Mouse (Mus musculus) ES-Bruce4 (cell line): ENCODE data around the gene Cflar. TPM values are rescaled to one million over a fixed set of nuclear protein-coding genes. Genes with fewer than 3 reads are reported as not detected.

Source experiments
- H3K27ac ChIP-seq: 2 replicates; pipeline ENCODE4 v1.5.1; 2012; ENCODE audit warnings: low read length, inconsistent platforms; ENCODE audit not compliant: insufficient read depth
- H3K27me3 ChIP-seq: 2 replicates; pipeline ENCODE4 v1.6.1; 2012; ENCODE audit warnings: mild to moderate bottlenecking, low read length, inconsistent platforms; ENCODE audit not compliant: control insufficient read depth, poor library complexity, insufficient read depth, severe bottlenecking
- H3K36me3 ChIP-seq: 2 replicates; pipeline ENCODE4 v1.6.1; 2012; ENCODE audit warnings: inconsistent platforms, mild to moderate bottlenecking, low read length, moderate library complexity; ENCODE audit not compliant: control insufficient read depth, poor library complexity, insufficient read depth, severe bottlenecking
- H3K4me1 ChIP-seq: one replicate; pipeline ENCODE4 v1.8.1; 2011; ENCODE audit warnings: low read length; ENCODE audit not compliant: control insufficient read depth, insufficient read depth
- H3K4me3 ChIP-seq: 2 replicates; pipeline ENCODE4 v1.5.1; 2011; ENCODE audit warnings: low read depth, mild to moderate bottlenecking, low read length
- H3K9ac ChIP-seq: 2 replicates; pipeline ENCODE4 v1.6.1; 2012; ENCODE audit warnings: low read depth, mild to moderate bottlenecking, inconsistent platforms; ENCODE audit not compliant: poor library complexity, severe bottlenecking
- H3K9me3 ChIP-seq: replicated peaks from 2 replicates; pipeline ENCODE4 v1.6.1; 2012; ENCODE audit warnings: mild to moderate bottlenecking, low read length, inconsistent platforms; ENCODE audit not compliant: control insufficient read depth, poor library complexity, insufficient read depth, severe bottlenecking
- CTCF ChIP-seq: IDR thresholded peaks from one replicate; pipeline ENCODE4 v1.8.1; 2011; ENCODE audit warnings: low read depth, low read length
- EP300 ChIP-seq: IDR thresholded peaks from 2 replicates; pipeline ENCODE4 v1.6.1; 2011; ENCODE audit warnings: low read depth, low read length; ENCODE audit not compliant: insufficient read depth
- POLR2A ChIP-seq: IDR thresholded peaks from one replicate; pipeline ENCODE4 v1.8.1; 2011; ENCODE audit warnings: low read length; ENCODE audit not compliant: insufficient read depth
- polyA plus RNA-seq: library from polyadenylated mRNA; stranded (reverse); fragments of >200 nt; gene quantifications from 2 replicates; pipeline ENCODE4 v1.2.4, GENCODE M21; 2011; ENCODE audit warnings: low read depth; ENCODE audit not compliant: missing spikeins, insufficient read depth, insufficient read length

The Cflar gene
- polyA plus RNA-seq, 1 experiment: 14.1 TPM

GRCm38 (mm10) chr1:58720988-58721387, 9.7 kb downstream of the Cflar start:
- H3K27me3 ChIP-seq: no peaks in the 10 kb centered on the region
- no peak overlapping the region for H3K27ac ChIP-seq
- H3K9ac ChIP-seq: no peak overlapping the region
- H3K4me1 ChIP-seq: no peaks in the 10 kb centered on the region
- TF ChIP-seq EP300 (no peak), CTCF (no peak), POLR2A (no peak)
- no peak overlapping the region for H3K4me3 ChIP-seq
- no peaks in the 10 kb centered on the region for H3K36me3 ChIP-seq
- H3K9me3 ChIP-seq: peaks cover 13% of the 10 kb centered on the region

GRCm38 (mm10) chr1:58722115-58722938, 11.0 kb downstream of the Cflar start:
- Histone ChIP-seq H3K36me3 (no peaks in the 10 kb centered on the region), H3K9ac (no peak overlapping the region), H3K9me3 (peaks cover 8% of the 10 kb centered on the region), H3K4me1 (no peaks in the 10 kb centered on the region), H3K27ac (no peak overlapping the region), H3K4me3 (no peak overlapping the region), H3K27me3 (no peaks in the 10 kb centered on the region)
- TF ChIP-seq CTCF (no peak), EP300 (no peak), POLR2A (no peak)

- Histone ChIP-seq H3K9ac (no peak overlapping the region), H3K4me3 (no peak overlapping the region), H3K27me3 (no peaks in the 10 kb centered on the region), H3K4me1 (no peaks in the 10 kb centered on the region), H3K9me3 (no peaks in the 10 kb centered on the region), H3K36me3 (no peaks in the 10 kb centered on the region), H3K27ac (no peak overlapping the region)
- TF ChIP-seq EP300 (no peak), CTCF (no peak), POLR2A (no peak)
Measured at GRCm38 (mm10) chr1:58723062-58723808, 11.9 kb downstream of the Cflar start.

GRCm38 (mm10) chr1:58723809-58724405, 12.6 kb downstream of the Cflar start:
- Histone ChIP-seq H3K36me3 (no peaks in the 10 kb centered on the region), H3K9me3 (no peaks in the 10 kb centered on the region), H3K9ac (no peak overlapping the region), H3K27me3 (no peaks in the 10 kb centered on the region), H3K27ac (no peak overlapping the region), H3K4me3 (no peak overlapping the region), H3K4me1 (no peaks in the 10 kb centered on the region)
- TF ChIP-seq EP300 (no peak), POLR2A (no peak), CTCF (no peak)

GRCm38 (mm10) chr1:58724533-58724932, 13.2 kb downstream of the Cflar start:
- H3K4me1 ChIP-seq: no peaks in the 10 kb centered on the region
- TF ChIP-seq EP300 (no peak), CTCF (no peak), POLR2A (no peak)
- H3K36me3 ChIP-seq: no peaks in the 10 kb centered on the region
- H3K27ac ChIP-seq: no peak overlapping the region
- H3K4me3 ChIP-seq: no peak overlapping the region
- no peaks in the 10 kb centered on the region for H3K27me3 ChIP-seq
- H3K9me3 ChIP-seq: no peaks in the 10 kb centered on the region
- H3K9ac ChIP-seq: no peak overlapping the region
